Mouse (Mus musculus): Measurements from ENCODE around the gene Scaf4.
"Not testable (repeated sequence)": the region's sequence is repeated elsewhere in the genome, so short reads cannot be mapped to it uniquely, and the experiment has no call there.

The Scaf4 gene

GRCm38 (mm10) chr16:90291675-90292074, 7.4 kb upstream of the Scaf4 start:
- in situ Hi-C loops (cut with MseI, MboI) = no loop called here

- in situ Hi-C loops (cut with MseI, MboI) = no loop called here
Observed at GRCm38 (mm10) chr16:90290962-90291361, 6.7 kb upstream of the Scaf4 start.

GRCm38 (mm10) chr16:90284916-90285315, 613 bp upstream of the Scaf4 start:
- in situ Hi-C loops (cut with MseI, MboI) = no loop called here

DNA sequence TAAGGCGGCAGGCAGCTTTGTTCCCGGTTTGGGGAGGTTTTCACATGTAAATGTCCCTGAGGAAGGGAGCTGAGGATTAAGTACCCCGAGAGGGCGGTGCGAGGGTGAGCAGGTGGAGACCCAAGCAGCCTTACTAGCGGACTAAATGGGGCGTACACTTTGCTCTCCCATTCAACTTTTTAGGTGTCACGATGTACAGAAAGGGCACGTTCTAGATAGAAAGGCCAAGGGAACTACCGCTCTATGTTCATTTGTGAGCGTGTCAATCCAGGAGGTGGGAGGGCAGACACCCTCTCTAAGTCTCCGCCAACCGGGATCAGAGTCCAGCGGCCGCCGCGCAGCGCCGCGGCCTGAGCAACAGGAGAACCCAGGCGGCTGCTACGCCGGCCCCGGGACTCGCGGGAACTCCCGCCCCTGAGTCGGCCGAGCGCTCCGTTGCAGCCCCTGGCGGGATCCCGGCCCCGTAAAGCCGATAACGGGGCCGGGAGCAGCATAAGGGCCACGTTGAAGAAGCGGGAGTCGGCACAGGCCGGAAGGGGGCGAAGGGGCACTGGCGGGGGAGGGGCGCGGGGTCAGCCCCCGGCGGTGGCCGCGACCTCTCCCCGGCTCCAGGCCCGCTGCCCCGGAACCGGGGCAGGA, 918 bp downstream of the Scaf4 start:
- in situ Hi-C loops (cut with MseI, MboI) = no loop called here

DNA sequence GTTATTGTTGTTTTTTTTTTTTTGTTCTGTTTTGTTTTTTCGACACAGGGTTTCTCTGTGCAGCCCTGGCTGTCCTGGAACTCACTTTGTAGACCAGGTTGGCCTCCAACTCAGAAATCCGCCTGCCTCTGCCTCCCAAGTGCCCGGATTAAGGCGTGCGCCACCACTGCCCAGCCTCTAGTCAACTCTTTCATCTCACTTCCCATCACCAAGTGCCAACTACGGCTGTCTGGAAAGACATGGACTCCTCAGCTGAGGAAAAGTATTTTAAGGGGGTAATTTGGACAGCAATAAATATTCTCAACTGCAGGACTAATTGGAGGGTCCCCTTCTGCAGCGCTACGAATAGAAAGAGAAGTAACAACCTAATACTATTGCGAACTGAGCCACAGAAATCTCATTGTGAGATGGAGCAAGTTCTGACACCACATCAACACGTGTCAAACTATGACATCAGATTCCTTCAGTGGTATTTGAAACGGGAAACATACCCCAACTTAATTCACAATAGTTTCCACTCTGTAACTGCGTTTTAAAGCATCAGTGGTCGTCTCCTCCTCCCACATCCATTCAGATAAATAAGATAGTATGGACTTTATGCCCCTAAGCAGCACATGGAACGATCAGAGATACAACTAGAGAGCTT, 1.6 kb downstream of the Scaf4 start:
- in situ Hi-C loops (cut with MseI, MboI) = no loop called here

DNA sequence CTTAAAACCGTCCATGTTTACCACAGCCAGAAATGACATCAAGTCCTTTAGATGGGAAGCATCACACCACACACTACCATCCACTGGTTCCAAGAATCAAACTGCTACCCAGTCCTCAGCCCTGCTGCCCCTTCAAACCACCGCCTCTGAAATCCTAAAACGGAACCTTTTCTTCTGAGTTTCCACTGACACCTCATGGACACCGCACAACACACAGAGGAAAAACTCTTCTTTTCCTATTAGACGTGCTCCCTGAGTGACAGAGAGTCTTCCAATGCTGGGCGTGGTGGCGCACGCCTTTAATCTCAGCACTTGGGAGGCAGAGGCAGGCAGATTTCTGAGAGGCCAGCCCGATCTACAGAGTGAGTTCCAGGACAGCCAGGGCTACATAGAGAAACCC, 2.9 kb downstream of the Scaf4 start:
- in situ Hi-C loops (cut with MseI, MboI) = no loop called here

GRCm38 (mm10) chr16:90280989-90281388, 3.3 kb downstream of the Scaf4 start:
- in situ Hi-C loops (cut with MseI, MboI) = no loop called here

DNA sequence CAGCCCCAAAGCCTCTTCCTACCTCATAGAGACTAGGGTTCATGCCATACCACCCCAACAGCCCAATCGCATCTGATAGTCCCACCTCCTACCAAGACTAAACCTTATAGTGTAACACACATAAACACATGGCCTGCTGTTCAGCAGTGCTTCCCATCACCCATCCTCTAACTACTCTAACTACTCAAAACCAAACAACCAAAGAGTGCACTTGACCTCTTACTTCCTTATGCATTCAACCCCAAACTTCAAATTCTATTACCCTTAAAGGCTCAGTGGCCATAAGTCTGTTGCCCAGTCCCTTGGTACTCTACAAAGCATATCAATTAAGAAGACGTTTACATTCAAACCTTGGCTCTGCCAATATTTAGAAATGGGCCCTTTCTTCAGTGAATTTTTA, 3.8 kb downstream of the Scaf4 start:
- in situ Hi-C loops (cut with MseI, MboI) = no loop called here

DNA sequence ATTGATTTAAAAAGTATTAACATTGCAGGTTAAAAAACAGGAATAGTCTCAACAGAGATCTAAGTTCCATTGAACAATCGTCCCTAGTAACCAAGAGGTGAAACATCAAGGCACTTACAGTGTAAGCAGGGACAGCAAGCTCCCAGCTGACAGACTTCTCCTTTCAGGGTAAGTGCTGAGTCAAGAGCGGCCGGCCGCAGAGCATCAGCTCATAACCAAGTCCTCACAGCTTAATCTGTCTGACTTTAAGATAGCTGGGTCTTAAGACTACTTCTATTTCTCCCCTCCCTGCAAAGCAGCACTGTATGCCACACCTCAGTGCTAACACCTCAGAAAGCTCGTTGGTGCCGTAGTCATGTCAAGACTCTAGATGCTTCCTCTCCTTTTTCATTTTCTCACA, 5.2 kb downstream of the Scaf4 start:
- in situ Hi-C loops (cut with MseI, MboI) = no loop called here

- in situ Hi-C loops (cut with MseI, MboI) = no loop called here
Observed at GRCm38 (mm10) chr16:90275521-90275920, 8.8 kb downstream of the Scaf4 start.

DNA sequence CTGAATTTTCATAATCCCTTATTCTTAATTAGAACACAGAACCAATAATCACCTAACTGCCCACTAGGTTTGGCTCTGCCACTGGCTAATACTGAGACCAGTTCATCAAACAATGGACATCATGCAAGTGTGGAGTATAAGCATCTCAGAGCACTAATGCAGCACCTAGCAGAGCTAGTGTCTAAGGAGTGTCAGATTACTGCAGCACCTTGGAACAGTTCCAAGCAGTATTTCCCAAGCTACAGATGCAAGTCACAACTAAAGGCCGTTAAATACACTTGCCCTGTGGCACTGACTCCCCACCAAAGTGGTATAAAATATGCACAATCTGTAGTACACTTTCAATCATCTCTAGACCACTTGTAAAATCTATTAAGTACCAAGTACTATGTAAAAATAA, 17.7 kb downstream of the Scaf4 start:
- in situ Hi-C loops (cut with MseI, MboI) = no loop called here

DNA sequence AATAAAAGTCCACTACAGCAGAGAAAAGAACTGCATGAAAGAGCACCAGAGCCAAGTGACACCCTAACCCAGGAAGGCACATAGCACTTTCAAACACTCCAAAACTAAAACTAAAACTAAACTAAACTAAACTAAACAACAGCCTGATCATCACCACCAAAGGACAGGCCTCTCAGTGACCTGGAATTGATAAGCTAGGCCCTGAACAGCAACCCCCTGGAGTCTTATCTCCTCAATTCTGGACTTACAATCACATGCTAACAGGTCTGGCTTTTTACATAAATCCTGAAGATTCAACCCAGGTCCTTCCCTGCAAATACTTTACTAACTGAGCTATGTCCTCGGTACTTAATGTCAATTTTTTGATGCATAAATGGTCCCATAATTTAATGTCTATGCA, 19.2 kb downstream of the Scaf4 start:
- in situ Hi-C loops (cut with MseI, MboI) = no loop called here

DNA sequence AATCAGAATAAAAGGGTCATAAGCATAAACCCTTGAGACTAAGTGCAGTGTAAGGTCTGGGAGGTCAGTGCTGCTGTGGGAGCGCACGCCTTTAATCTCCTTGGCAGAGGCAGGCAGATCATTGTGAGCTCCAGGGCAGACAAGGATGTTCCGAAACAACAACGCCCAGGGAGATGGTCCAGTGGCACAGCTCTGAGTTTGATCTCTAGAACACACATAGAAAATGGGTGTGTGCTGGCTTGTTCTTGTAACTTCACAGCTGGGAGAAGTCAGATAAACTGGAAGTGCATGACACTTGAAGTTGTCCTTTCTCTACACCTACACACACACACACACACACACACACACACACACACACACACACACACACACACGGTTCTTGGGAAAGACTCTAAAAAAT, 20.3 kb downstream of the Scaf4 start:
- in situ Hi-C loops (cut with MseI, MboI) = no loop called here

DNA sequence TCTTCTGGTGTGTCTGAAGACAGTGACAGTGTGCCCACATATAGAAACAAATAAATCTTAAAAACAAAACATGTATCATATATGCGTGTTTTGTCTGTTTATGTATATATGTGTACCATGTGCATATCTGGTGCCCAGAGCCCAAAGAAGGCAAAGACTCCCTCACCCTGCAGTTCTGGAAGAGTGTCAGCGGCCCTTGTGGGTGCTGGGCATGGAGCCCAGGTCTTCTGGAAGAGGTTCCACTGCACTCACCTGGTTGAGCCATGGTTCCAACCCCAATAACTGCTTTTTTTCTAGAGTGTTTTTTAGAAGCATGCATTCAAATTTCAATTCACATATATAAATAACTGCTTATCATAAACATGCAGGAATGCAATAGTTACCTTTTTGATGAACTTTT, 22.5 kb downstream of the Scaf4 start:
- in situ Hi-C loops (cut with MseI, MboI) = no loop called here

GRCm38 (mm10) chr16:90260097-90260496, 24.2 kb downstream of the Scaf4 start:
- in situ Hi-C loops (cut with MseI, MboI) = no loop called here

DNA sequence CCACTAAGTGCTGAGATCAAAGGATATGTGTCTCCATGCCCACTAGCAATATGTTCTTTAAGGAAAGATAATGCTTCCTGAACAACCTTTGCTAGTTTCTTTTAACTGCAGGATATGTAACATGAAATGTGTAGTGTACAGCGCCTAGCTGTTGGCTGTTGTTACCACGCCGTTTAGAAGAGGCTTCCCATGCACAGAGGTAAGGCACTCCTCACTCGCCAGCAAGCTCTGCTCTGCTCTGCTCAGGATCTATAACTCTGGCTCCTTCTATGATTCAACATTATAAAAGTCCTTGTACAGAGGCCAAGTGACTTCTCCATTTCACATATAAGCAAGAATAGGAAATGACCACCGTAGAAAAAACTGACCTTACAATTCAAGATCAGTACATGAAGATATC, 24.7 kb downstream of the Scaf4 start:
- in situ Hi-C loops (cut with MseI, MboI) = no loop called here

- in situ Hi-C loops (cut with MseI, MboI) = no loop called here
Observed at GRCm38 (mm10) chr16:90258950-90259349, 25.4 kb downstream of the Scaf4 start.

GRCm38 (mm10) chr16:90252521-90252920, 31.8 kb downstream of the Scaf4 start:
- in situ Hi-C loops (cut with MseI, MboI) = no loop called here

- in situ Hi-C loops (cut with MseI, MboI) = not testable (repeated sequence)
Observed at GRCm38 (mm10) chr16:90251256-90251655, 33.0 kb downstream of the Scaf4 start.

DNA sequence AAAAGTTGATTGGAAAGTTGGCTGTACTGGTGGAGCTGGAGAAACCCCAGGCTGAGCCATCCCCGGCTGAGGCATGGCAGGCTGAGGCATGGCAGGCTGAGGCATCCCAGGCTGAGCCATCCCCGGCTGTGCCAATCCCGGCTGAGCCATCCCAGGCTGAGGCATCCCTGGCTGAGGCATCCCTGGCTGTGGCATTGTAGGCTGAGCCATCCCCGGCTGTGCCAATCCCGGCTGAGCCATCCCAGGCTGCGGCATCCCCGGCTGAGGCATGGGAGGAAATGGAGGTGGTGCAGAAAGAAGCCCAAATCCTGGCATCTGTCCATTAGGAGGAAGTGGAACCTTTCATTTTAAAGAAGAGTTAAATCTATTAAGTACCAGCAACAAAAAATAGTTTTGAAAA, 34.2 kb downstream of the Scaf4 start:
- in situ Hi-C loops (cut with MseI, MboI) = no loop called here

DNA sequence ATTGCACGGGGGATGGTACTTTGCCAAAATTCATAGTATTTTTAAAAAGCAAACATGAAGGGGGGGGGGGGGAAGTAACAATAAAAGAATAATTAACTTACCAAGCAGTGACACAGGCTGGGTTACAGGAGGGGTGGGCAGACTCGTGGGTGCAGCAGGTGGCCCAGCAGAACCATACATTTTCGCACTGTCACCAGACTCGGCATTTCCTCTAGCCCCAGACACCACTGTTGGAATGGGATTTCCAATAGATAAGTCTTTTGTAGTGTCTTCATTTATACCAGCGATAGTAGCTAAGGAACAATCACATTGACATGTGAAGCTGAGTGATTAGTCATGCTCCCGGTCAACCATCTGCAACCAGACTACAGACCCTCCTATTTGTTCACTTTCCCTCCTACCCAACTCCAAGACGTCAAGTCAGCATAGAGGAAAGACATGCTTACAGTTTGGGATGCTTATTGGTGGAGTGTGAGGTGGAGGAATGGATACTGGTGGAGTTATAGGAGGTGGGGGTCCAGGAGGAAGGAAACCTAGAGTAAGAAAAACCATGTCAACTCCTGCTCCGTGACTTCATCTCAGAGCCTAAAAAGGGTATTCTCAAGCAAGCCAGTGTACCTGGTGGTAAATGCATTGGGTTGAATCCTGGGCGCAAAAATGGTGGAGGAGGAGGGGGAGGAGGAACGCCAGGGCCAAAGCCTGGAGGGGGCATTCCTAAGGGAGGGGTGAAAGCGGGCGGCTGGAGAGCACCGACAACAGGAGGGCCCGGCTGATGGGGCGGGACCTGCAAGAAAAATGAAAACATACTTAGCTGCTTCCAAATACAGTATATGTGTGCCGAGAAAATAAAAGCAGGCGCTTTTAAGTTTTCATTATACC, 41.6 kb downstream of the Scaf4 start:
- in situ Hi-C loops (cut with MseI, MboI) = no loop called here

- in situ Hi-C loops (cut with MseI, MboI) = no loop called here
Observed at GRCm38 (mm10) chr16:90241875-90242274, 42.4 kb downstream of the Scaf4 start.

All from mouse trophoblast stem cell (cell line).